Mouse (Mus musculus) small intestine, adult 2 months (tissue): ENCODE measurements around the gene Heatr5a.

Experiments used
- CTCF ChIP-seq: fragments of 200-500 bp; IDR thresholded peaks from 2 replicates; pipeline ENCODE4 v1.5.1; 2012; ENCODE audit warnings: low read depth, mild to moderate bottlenecking, control low read depth, inconsistent platforms, low read length, moderate library complexity, mixed read lengths; ENCODE audit not compliant: insufficient replicate concordance, insufficient read length; ENCODE audit errors: extremely low read depth
- POLR2A ChIP-seq: fragments of 200-500 bp; IDR thresholded peaks from 2 replicates; pipeline ENCODE4 v1.6.1; 2012; ENCODE audit warnings: low read depth, mild to moderate bottlenecking, control low read depth, inconsistent platforms, low read length, moderate library complexity

DNA sequence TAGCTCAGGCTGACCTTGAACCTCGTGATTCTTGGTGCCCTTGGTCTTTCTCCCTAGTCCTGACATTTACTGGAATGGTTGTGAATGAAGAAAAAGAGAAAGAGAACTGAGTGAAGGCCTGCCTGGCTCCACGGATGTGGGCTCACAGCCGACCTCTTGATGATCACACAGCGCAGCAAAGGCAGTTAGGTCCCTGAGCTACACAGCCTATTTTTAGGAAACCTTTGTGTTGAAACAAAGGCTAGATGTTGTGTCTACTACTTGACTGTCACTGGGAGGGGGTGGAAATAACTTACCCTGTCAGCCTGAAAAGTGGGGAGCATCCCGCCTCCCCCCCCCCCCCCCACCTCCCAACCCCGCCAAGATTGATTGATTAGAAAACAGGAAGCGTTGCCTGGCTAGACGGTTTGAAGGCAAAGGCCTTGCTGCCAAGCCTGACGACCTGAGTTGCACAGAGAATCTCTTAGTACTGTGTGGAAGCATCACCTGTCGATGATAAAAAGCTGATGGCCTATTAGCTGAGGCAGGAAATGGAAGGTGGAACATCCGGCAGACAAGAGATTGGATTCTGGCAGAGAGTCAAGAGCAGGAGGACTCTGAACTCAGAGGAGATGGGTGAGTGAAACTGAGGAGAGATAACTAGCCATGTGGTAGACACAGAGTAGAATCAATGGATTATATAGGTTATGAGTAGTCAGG is 99.5 kb downstream of the Heatr5a start:
- TF ChIP-seq CTCF (no peak), POLR2A (no peak)
